In the genomic region with DNA sequence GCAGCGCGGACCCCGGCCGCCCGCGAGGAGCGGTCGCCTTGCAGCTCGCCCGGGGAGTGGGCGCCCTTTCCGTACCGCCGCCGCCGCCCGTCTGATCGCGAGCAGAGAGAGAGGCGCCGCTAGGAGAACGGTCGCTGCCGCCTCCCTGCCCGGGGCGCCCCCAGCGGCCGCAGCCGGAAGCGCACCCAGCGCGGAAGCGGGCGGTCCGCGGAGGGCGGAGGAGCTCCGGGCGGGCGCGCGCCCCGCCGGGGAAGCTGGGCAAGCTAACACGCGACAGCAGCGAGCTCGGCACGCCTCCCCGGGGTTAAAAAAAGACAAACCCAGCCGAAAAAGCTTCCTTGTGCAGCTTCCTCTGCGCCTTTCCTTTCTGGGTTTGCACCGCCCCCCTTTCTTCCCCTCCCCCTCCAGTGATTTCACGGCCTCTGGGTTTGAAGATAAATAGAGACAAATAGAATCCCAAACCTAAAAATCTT, we compare ENCODE assay signal across 8 mouse cellular contexts. TPM values are rescaled to one million over a fixed set of nuclear protein-coding genes. Genes with fewer than 3 reads are reported as not detected.
DNase-seq lines count a peak whose midpoint lies in the region; ATAC-seq and TF ChIP-seq lines count a peak whose summit lies in the region.

A gene (minus strand): TSS at position 93 of the 473 bp plus-strand sequence.

- ATAC-seq in cerebellum, adult (ENCODE audit: insufficient number of reproducible peaks, low FRiP score, low TSS enrichment) = peak; percentile 78
- peak; percentile 87 for ATAC-seq in forebrain, embryonic 13.5 days
- peak; percentile 83 for ATAC-seq in heart, postnatal 0 days (ENCODE audit: insufficient read depth, low read depth)
- peak; percentile 88 for ATAC-seq in neural tube, embryonic 14.5 days (ENCODE audit: low read depth)

- peak within 1 kb of the TSS; percentile 66 for H3K4me3 ChIP-seq in forebrain, embryonic 13.5 days
- H3K4me3 ChIP-seq in heart, postnatal 0 days (ENCODE audit: low read depth, low read length) = peak within 1 kb of the TSS; percentile 64
- H3K4me3 ChIP-seq in neural tube, embryonic 14.5 days (ENCODE audit: low read depth, low read length) = peak within 1 kb of the TSS; percentile 70
- H3K4me3 ChIP-seq in testis, adult 2 months (ENCODE audit: control insufficient read depth, low read depth, low read length) = peak within 1 kb of the TSS; percentile 86

- peak within 1 kb of the TSS; percentile 86 for H3K9ac ChIP-seq in forebrain, embryonic 13.5 days
- H3K9ac ChIP-seq in heart, postnatal 0 days (replicated peaks; ENCODE audit: low read depth, low read length) = peak within 1 kb of the TSS; percentile 78
- peak within 1 kb of the TSS; percentile 60 for H3K9ac ChIP-seq in neural tube, embryonic 14.5 days (replicated peaks; ENCODE audit: low read depth, low read length)

- DNase-seq in ES-CJ7 (ENCODE audit: low read depth, low spot score) = peak; percentile 84
- DNase-seq in heart, postnatal 0 days (ENCODE audit: low spot score) = peak; percentile 86
- peak; percentile 91 to 94 for DNase-seq in kidney, postnatal 4 days
- peak; percentile 87 to 89 for DNase-seq in lung, adult 18-20 months

- no peaks in the 10 kb centered on the region for H3K36me3 ChIP-seq in forebrain, embryonic 13.5 days (ENCODE audit: poor library complexity, severe bottlenecking)
- H3K36me3 ChIP-seq in heart, postnatal 0 days (replicated peaks; ENCODE audit: control insufficient read depth, insufficient read depth, low read length) = no peaks in the 10 kb centered on the region
- no peaks in the 10 kb centered on the region for H3K36me3 ChIP-seq in neural tube, embryonic 14.5 days (ENCODE audit: control insufficient read depth, insufficient read depth, low read length)
- H3K36me3 ChIP-seq in testis, adult 2 months (ENCODE audit: control insufficient read depth, insufficient read depth, low read length) = no peaks in the 10 kb centered on the region

- peaks cover 30% of the 10 kb centered on the region for H3K4me1 ChIP-seq in forebrain, embryonic 13.5 days
- H3K4me1 ChIP-seq in heart, postnatal 0 days (ENCODE audit: control insufficient read depth, insufficient read depth) = peaks cover 13% of the 10 kb centered on the region
- H3K4me1 ChIP-seq in neural tube, embryonic 14.5 days (ENCODE audit: control insufficient read depth, insufficient read depth, low read length) = peaks cover 10% of the 10 kb centered on the region; the same call in 1 of the 2 replicates
- peaks cover 13% of the 10 kb centered on the region for H3K4me1 ChIP-seq in testis, adult 2 months (ENCODE audit: control insufficient read depth, insufficient read depth, low read length)

- peak; percentile 42; the same call in 1 of the 2 replicates for TF ChIP-seq POLR2A in testis, adult 2 months (IDR thresholded peaks at IDR 0.05; ENCODE audit: control insufficient read depth, low read depth, low read length)

- H3K4me2 ChIP-seq in forebrain, embryonic 13.5 days = peak within 1 kb of the TSS; percentile 78
- H3K4me2 ChIP-seq in heart, postnatal 0 days (ENCODE audit: low read depth, low read length) = peak within 1 kb of the TSS; percentile 72
- H3K4me2 ChIP-seq in neural tube, embryonic 14.5 days (ENCODE audit: low read depth, low read length) = peak within 1 kb of the TSS; percentile 57

- TF ChIP-seq EP300 in heart, postnatal 0 days (IDR thresholded peaks at IDR 0.05; ENCODE audit: low read depth) = no peak

- 0% methylated on average over 33 of the region's 54 CpGs for WGBS in forebrain, embryonic 13.5 days
- WGBS in heart, postnatal 0 days = 0% methylated on average over 24 of the region's 54 CpGs
- under 1% methylated on average over 46 of the region's 54 CpGs for WGBS in neural tube, embryonic 14.5 days

- H3K9me3 ChIP-seq in forebrain, embryonic 13.5 days (replicated peaks) = no peaks in the 10 kb centered on the region
- no peaks in the 10 kb centered on the region for H3K9me3 ChIP-seq in heart, postnatal 0 days (replicated peaks; ENCODE audit: control insufficient read depth, low read length)
- no peaks in the 10 kb centered on the region for H3K9me3 ChIP-seq in neural tube, embryonic 14.5 days (ENCODE audit: control insufficient read depth, low read length)

- peak; percentile 53 for TF ChIP-seq CTCF in heart, postnatal 0 days (IDR thresholded peaks at IDR 0.05; ENCODE audit: low read depth)
- peak; percentile 84 for TF ChIP-seq CTCF in testis, adult 2 months (IDR thresholded peaks at IDR 0.05; ENCODE audit: control insufficient read depth, insufficient read depth, insufficient replicate concordance, low read depth, low read length)

- H3K27ac ChIP-seq in forebrain, embryonic 13.5 days = peak within 1 kb of the TSS; percentile 75
- H3K27ac ChIP-seq in heart, postnatal 0 days (ENCODE audit: low read depth) = peak within 1 kb of the TSS; percentile 79
- H3K27ac ChIP-seq in neural tube, embryonic 14.5 days (ENCODE audit: low read depth, low read length) = peak within 1 kb of the TSS; percentile 62
- peak within 1 kb of the TSS; percentile 51 for H3K27ac ChIP-seq in testis, adult 2 months (ENCODE audit: control insufficient read depth, insufficient read depth, low read depth, low read length)

- H3K27me3 ChIP-seq in forebrain, embryonic 13.5 days = no peaks in the 10 kb centered on the region
- no peaks in the 10 kb centered on the region for H3K27me3 ChIP-seq in heart, postnatal 0 days (ENCODE audit: control insufficient read depth, insufficient read depth, low read length)
- no peaks in the 10 kb centered on the region for H3K27me3 ChIP-seq in neural tube, embryonic 14.5 days (ENCODE audit: control insufficient read depth, insufficient read depth, low read length)
- H3K27me3 ChIP-seq in testis, adult 2 months (ENCODE audit: control insufficient read depth, insufficient read depth, low read length) = no peaks in the 10 kb centered on the region

RNA-seq across cellular contexts. Expression of the gene that starts here (rescaled TPM):
- polyA plus RNA-seq in forebrain, embryonic 13.5 days (2015; fragmentation: Nextera tagmentation; extraction: Ambion mirVana) = 6.3 and 6.7 TPM in 2 replicates
- total RNA-seq in heart, postnatal 0 days (2014; rRNA removed; ENCODE audit: low replicate concordance) = 16.5 and 23.2 TPM in 2 replicates
- 3.2 and 3.7 TPM in 2 replicates for polyA plus RNA-seq in heart, postnatal 0 days (2015; fragmentation: Nextera tagmentation; extraction: Ambion mirVana)
- 17.6 and 24.8 TPM in 2 replicates for polyA plus RNA-seq in neural tube, embryonic 14.5 days (2014; fragmentation: Nextera tagmentation; extraction: Ambion mirVana)
- polyA plus RNA-seq in testis, adult 2 months (2012; rRNA removed) = 0.65 and 0.89 TPM in 2 replicates

Comparison
In these comparisons a context has a peak if more than half of its experiments do, and no peak if none do; other contexts are left out.
1. Peak in every context shown above with its lines: DNase-seq, ATAC-seq, H3K4me3 ChIP-seq and H3K27ac ChIP-seq.